Mouse (Mus musculus) heart, adult 18-20 months (tissue): ENCODE data around the gene Ipo4. TPM values are rescaled to one million over a fixed set of nuclear protein-coding genes. Genes with fewer than 3 reads are reported as not detected.

Experiments used
- DNase-seq, 2 experiments: peaks; one replicate each; pipeline ENCODE4 v3.0.0; 2021 to 2022; ENCODE audit warnings: mixed read lengths in 1 of 2
- total RNA-seq, 2 experiments: library from RNA; stranded (reverse); gene quantifications; 2 replicates each; pipeline ENCODE4 v1.2.3; 2021

The Ipo4 gene
- total RNA-seq, 2 experiments from 2014 or later = 51.3 to 64.8 TPM

DNA sequence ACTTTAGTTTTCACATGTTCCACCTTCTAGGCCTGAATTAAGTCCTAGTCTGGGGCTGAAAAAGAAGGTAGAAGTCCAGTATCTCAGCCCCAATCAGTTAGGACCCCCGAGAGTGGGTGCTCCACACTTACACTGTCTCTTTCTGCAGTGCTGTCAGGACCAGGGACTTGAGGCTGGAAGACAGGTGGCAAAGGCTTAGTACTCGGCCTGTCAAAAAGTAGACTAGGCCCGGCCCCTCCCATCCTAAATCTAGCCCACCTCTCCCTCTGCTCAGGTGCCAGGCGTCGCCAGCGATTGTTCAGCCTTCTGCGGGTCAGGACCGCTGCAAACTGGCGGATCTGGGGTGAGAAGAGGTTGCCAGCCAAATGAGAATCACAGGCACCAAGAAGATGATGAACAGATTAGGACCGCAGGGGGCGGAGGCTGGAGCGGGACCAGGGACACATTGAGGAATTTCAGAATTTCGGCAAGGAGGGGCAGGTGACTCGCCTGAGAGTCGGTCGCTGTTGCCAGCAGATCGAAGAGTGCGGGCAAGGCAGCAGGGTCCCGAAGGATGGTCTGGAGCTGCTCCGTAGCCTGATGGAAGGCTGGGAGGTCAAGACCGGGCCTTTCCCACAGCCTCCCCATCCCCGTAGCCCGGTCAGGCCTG is 759 bp downstream of the Ipo4 start:
- peak in 1 of 2 experiments; percentile 50 for DNase-seq

DNA sequence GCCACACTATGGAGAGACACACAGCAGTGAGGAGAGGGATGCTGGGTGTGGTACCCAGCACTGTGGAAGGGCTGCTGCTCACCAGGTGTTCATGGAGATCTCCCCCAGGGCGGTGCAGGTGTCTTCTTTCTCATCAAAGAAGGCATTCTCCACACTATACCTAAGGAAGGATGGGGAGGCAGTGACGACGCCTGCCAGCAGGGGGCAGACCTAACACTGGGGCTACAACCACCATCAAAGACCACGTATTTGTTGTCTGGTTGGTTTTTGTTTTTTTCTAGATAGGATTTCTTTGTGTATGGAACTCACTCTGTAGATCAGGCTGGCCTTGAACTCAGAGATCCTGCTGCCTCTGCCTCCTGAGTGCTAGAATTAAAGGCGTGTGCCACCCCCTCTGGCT is 6.4 kb downstream of the Ipo4 start:
- DNase-seq = peak; percentile 37 to 76

DNA sequence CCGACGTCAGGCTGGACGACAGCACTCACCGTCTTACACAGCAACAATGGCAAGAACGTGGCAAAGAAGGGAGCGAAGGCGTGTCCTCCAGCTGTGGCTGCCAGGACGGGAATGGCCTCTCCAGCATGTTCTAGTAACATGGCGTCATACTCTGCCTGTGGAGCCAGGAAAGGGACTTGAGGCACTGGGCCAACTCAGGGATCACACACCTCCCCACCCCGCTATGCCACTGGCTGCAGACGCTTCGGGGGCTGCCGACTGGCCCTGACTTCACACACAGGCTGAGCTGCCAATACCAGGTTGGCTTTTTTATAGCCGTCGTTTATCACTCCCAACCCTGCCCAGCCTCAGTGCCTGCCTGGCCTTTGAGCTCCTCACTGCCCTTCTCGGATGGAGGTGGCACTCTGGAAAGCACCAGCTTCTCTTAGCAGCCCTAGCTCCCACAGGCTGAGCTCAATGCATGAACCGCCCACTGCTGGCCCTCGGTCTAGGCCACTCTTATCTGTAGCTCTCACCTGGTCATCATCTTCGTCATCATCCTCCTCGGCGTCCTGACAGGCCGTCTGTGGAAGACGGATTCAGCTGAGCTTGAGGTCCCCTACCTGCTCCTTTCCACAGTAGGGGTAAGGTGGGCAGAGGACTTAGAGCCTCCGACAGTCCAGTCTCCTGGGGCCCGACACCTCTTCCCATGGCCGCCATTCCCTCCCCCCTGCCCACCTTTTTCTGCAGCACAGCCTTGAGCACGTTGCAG is 7.5 kb downstream of the Ipo4 start:
- DNase-seq = peak; percentile 27 to 52

DNA sequence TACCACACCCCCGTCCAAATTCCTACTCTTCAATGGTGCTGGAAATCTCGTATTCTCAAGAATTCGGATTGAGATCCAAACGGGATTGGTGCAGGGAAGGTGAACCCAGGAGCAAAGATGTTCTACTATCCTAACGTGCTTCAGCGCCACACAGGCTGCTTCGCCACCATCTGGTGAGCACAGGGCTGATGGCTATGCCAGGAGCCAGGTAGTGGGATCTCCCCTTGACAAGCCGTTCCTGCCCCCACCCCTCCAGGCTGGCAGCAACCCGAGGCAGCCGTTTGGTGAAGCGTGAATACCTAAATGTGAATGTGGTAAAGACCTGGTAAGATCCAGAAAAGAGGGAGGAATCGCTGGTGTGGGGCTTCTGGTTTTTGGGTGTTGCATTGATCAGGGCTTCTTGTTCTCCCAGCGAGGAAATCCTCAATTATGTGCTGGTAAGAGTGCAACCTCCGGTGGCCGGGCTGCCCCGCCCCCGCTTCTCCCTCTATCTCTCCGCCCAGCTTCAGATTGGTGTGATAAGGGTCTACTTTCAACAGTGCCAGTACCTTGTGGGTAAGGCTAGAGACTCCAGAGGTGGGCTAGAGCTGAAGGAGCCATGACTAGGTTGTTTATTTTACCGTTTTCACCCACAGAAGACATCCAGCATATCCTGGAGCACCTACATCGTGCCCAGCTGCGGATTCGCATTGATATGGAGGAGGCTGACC is 17.1 kb downstream of the Ipo4 start:
- no peak for DNase-seq

DNA sequence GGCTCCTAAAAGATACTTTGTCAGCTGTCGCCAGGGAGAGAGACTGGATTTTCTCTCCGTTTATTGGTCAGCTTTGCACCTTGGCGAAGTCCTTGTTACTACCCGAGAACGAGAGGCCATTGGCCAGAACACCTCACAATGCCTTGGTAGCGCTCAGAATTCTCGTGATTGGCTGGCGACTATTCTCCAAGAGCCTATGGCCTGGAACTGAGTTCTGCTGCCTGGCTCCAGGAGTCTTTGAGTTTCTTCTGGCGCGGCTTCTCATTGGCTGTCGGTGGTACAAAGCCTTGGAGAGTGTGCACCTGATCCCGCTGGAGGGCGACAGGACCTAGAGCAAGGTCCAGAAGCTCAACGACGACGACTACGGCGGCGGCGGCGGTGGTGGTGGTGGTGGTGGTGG is 17.9 kb downstream of the Ipo4 start, which contains the start of gene Rec8:
Gene Rec8, plus strand, starts transcription at position 216 of the 400 bp plus-strand sequence.
- peak in 1 of 2 experiments; percentile 18 for DNase-seq

DNA sequence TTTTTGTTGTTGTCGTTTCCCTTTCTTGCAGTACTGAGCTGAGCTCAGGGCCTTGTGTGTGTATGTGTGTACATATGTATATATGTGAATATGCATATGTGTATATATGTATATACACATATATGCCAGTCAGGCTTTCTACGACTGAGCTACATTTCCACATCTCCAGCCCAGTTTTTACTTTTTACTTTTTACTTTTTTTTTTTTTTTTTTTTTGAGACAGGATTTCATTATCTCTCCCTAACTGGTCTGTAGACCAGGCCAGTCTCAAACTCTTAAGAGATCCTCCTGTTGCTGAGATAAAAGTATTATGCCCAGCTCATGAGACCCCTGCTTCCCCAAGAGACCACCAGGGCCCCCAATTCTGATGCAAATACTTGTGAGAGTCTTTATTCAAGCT is 18.9 kb downstream of the Ipo4 start:
- no peak for DNase-seq

DNA sequence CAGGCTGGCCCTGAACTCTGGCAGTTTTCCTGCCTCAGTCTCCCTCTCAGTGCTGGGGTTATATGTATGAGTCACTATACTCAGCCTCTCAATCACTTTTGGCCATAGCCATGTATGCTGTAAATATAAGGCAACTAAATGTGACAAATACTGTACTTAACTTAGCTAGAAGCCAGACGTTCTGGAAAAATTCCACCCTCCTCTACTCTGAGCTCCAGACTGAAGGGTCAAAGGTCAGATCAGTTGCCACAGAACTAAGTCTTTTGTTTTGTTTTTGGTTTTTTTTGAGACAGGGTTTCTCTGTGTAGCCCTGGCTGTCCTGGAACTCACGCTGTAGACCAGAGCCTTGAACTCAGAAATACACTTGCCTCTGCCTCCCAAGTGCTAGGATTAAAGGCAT is 19.9 kb downstream of the Ipo4 start:
- DNase-seq = no peak

GRCm38 (mm10) chr14:55614565-55615178 is 21.1 kb downstream of the Ipo4 start:
- no peak for DNase-seq

DNA sequence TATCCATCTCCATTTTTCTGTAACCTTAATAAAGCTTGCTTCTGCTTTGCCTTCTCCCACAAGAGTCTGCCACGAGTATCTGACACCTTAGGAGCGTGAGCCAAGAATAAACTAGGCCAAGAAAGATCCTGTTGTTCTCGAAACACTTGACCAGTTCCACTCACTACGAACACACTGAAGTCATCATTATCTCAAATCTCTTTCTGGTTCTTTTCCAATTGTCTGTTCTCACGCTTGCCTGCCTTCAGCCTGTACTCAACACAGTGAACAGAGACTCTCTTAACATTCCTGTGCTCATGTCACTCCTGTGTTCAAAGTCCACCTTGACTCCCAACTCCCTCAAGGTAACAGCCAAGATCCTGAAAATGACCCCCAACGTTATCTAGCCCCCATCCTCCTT is 22.4 kb downstream of the Ipo4 start:
- DNase-seq = no peak

DNA sequence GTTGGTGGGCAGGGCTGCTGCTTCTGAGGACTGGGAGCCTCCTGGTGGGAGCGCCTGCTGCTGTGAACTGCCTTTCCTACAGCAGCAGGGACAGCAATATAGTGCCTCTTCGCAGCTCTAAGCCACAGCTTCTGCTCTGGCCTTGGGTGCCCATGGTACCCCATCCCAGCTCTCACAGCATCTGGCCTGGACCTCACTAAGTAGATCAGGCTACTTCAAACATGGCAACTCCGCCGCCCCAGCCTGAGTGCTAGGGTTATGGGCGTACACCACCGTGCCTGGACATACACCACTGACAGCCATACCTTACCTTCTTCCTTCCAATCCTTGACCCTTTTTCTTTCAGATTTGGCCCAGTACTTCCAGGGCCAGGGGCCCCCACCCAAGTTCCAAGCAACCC is 27.4 kb downstream of the Ipo4 start:
- no peak for DNase-seq

- no peak for DNase-seq
Observed at GRCm38 (mm10) chr14:55605743-55606459, 29.9 kb downstream of the Ipo4 start.

DNA sequence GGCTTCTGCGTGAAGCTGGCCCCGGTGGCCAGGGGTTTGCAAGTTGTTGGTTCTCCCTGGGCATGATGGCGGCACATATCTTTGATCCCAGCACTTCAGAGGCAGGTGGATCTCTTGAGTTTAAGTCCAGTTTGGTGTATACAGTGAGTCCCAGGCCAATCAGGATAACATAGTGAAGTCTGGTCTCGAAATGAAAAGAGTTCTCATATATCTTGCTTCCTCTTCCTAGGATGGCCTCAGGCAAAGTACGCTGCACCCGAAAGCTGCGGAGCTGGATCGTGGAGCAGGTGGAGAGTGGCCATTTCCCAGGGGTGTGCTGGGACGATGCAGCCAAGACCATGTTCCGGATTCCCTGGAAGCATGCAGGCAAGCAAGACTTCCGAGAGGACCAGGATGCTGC is 30.9 kb downstream of the Ipo4 start:
- DNase-seq = no peak

- peak; percentile 94 to 96 for DNase-seq
Observed at GRCm38 (mm10) chr14:55603633-55604576, 31.9 kb downstream of the Ipo4 start.

DNA sequence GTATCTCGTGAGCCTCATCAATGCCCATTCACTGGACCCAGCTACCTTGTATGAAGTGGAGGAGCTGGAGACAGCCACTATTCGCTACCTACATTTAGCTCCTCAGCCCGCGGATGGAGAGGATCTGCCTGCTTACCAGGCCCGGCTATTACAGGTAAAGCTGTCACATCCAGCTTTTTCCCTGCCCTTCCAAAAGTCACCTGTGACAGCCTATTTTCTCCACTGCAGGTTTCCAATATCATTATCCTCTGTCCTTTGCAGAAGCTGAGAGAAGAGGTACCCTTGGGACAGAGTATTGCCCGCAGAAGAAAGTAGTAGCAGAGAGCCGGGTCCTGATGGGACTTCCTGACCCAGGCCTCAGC is 32.5 kb downstream of the Ipo4 start, which contains the start of gene Irf9:
Gene Irf9, plus strand, starts transcription at position 301 of the 362 bp plus-strand sequence.
- DNase-seq = no peak

- no peak for DNase-seq
Observed at GRCm38 (mm10) chr14:55598521-55599390, 37.0 kb downstream of the Ipo4 start.

GRCm38 (mm10) chr14:55596036-55596690 is 39.6 kb downstream of the Ipo4 start:
- DNase-seq = no peak

DNA sequence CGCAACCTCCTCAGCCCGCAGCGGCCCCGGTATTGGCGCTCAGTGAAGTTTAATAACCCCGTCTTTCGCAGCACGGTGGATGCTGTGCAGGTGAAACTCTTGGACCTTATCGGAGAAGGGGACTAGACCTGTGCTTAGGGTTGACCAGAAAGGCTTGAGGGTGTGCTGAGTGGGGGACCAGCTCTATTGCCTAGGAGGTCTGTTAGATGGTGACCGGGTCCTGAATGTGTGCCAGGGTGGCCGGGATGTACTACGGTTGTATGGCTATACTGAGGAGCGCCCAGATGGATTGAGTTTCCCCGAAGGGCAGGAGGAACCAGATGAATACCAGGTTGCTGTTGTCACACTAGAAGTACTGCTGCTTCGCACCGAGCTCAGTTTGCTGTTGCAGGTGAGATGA is 43.5 kb downstream of the Ipo4 start:
- DNase-seq = no peak

DNA sequence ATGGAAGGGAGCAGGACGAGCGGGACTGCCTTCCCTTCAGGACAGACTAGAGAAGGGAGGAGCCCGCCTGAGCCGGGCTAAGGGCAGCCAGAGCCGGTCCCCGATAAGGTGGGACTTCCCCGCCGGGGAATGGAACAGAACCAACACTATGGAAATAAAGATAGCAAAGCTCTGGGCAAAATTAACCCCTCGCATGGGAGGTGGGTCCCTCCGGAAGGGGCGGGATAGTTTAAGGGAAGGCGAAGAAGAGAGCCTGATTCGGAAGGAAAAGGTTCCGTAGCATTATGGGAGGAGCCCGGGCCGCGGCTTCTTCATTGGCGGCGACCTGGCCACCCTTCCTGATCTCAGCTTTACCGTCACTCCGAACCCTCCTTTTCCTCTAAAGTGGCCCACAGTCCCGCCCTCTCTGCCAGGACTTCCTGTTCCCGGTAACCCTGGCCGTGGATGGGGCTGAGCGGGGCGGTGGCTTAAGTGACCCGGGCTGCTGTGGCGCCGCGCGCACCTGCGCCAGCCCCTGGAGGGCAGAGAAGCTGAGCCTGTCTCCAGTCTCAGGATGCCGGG is 44.3 kb downstream of the Ipo4 start, which contains the start of gene Rnf31:
Gene Rnf31, plus strand, starts transcription at position 378 of the 561 bp plus-strand sequence.
- DNase-seq = peak; percentile 95 to 99
